Mouse (Mus musculus): ENCODE results near the gene Taf11. TPM values are rescaled to one million over a fixed set of nuclear protein-coding genes. Genes with fewer than 3 reads are reported as not detected.

Gene Taf11
- 10 to 100 TPM; 16.8 to 17.4 TPM for total RNA-seq (2021)
- long read RNA-seq, experiment 1, transcript Taf11-201 (5 exons, 1,220 nt) = major isoform, 5 of 8 reads
- long read RNA-seq, experiment 1, partial matches to known transcripts = 0 of 8 reads
- long read RNA-seq, experiment 1, other reads (novel, unspliced or antisense) = 3 of 8 reads
- long read RNA-seq, experiment 2, partial matches to known transcripts = 0 of 6 reads
- long read RNA-seq, experiment 2, other reads (novel, unspliced or antisense) = 2 of 6 reads

GRCm38 (mm10) chr17:27909622-27910500, at the start of gene Taf11:
Gene Taf11 (minus strand): TSS chr17:27909844.
- DNase-seq (ENCODE audit: low spot score) = no peak

GRCm38 (mm10) chr17:27957649-27958048, 48.0 kb upstream of the Taf11 start:
- no peak for DNase-seq (ENCODE audit: low spot score)

GRCm38 (mm10) chr17:27954629-27955402, 45.2 kb upstream of the Taf11 start:
- no peak for DNase-seq (ENCODE audit: low spot score)

DNA sequence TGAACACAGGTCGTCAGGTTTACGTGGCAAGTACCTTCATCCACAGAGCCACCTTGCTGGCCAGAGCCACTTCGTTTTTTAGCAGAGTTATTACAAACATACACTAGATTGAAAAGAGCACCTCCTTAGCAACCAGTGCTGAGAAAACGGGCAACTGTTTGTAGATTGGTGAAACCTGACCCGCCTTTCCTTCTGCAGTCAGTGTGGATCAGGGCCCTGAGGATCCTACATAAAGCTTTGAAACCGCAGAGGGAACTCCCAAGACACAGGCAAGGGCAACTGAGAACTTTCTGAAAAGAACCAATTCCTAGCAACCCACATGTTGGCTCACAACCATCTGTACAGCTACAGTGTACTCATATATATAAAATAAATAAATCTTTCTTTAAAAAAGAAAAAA, 43.5 kb upstream of the Taf11 start:
- no peak for DNase-seq (ENCODE audit: low spot score)

DNA sequence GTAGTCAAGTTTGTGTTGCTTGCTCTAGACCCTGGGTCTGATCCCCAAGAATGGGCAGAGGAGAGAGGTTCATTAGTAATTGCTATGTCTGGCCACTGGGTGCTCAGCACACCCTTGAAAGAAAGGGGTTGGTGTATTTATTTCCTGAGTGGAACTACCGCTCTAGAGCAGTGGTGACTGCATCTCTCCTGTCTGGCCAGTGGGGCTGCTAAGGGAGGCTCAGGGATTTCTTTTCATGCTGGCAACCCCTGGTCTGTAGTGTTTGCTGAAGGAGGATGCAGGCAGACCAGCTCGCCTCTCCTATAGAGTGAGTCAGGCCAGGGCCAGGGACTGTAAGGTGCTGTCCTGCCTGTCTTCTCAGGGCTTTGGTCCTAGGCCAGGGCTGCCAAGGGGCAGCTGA, 37.5 kb upstream of the Taf11 start:
- no peak for DNase-seq (ENCODE audit: low spot score)

GRCm38 (mm10) chr17:27946371-27946770, 36.7 kb upstream of the Taf11 start:
- no peak for DNase-seq (ENCODE audit: low spot score)

DNA sequence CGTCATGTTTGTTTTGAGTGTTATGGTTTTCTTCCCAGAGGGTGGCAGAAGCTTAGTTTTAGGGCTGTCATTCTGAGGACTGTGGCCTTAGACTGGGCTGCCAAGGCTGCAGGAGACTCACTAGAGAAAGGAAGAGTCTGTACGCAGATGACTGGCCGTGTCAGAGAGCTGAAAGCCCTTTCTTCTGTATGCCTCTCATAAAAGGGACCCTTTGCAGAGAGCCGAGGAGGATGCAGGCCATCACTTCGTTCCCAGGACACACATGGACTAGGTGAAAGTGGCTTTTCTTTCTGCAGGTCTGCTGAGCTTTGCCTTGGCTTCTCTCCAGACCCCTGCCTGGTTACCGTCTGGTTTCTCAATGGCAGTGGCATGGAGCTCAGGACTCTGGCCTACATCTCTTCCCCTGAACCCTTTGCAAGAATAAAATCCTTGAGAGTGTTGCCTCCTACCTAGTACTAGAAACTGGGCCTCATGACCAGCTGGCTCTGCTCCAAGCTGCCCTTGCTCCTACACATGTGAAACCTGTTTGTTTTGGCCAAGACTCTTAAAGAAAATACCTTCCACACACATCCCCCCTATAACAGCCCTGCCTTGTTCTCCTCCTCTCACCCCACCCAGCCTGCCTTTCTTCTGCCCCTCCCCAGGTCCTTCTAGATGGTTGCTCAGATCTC, 36.0 kb upstream of the Taf11 start:
- DNase-seq (ENCODE audit: low spot score) = no peak

- no peak for DNase-seq (ENCODE audit: low spot score)
These were observed 32.5 kb upstream of the Taf11 start for GRCm38 (mm10) chr17:27942131-27942530.

- DNase-seq (ENCODE audit: low spot score) = no peak
These were observed 32.1 kb upstream of the Taf11 start for GRCm38 (mm10) chr17:27941698-27942097.

DNA sequence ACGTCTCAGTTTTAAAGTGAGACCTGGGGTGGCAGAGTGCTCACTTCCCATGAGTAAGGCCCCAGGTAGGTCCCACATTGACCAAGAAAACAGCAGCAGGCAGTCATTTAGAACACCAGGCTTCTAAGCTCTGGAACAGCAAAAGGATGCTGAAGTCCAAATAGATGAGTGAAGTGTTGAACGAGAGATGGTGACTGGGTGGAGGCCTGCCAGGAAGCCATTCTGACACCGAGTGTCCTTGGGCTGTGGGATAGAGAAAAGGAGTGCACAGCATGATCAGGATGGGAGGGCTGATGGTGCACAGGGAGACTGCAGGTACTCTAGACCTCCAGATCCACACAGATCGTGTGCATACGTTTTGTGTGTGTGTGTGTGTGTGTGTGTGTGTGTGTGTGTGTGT, 31.5 kb upstream of the Taf11 start:
- DNase-seq (ENCODE audit: low spot score) = no peak

GRCm38 (mm10) chr17:27940352-27940751, 30.7 kb upstream of the Taf11 start:
- no peak for DNase-seq (ENCODE audit: low spot score)

- no peak for DNase-seq (ENCODE audit: low spot score)
These were observed 29.4 kb upstream of the Taf11 start for GRCm38 (mm10) chr17:27939028-27939427.

DNA sequence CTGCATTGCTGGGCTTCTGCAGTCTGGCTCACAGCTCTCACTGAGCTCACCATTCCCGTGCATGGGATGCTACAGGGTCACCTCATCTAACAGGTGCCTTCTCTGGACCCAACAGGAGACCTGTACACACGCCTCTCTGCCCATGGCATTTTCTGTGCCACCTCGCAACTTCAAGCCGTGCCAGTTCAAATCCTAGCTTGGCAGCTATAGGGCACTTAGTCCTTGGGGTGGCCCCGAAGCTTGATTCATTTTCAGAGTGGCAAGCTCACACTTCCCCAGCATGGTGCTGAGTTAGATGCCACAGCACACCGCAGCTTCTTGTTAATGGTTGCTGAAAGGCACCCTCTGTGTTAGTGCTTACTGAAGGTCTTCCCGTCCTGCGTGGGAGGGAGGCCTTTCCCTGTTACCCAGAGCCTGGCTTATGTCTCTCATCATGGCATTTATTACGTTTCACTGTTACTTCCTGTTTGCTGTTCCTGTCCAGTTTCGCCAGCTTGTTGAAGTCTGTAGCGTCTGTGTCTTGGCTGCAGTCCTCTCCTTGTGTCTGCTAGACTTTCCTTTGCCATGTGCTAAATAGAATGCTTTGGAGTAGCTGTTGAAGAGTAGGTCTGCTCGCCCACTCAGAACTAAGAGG, 28.6 kb upstream of the Taf11 start:
- DNase-seq (ENCODE audit: low spot score) = no peak

DNA sequence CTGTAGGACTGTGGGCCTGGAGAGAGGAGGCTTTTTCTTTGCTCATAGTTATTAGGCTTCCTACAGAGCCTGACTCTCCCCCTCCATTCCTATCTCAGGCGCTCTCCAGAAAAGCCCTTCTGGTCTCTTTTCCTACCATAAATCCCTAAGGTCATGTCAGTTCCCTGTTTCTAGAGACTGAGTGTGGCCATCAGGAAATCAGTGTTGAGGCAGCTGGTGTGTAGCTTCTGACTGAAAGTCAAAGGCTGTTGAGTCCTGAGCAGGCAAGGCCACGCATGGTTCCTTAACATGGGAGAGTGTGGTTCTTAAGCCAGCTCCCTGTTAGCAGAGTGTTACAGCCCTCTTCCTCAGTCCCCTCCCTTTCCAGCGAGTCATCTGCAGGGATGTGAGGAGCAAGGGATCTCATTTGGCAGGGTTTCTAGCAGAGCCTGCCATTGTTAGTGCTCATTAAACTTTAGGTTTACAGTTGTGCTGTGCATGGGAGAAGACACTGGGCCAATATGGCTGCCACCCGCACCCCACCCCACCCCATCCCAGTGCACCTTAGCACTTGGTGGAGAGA, 27.5 kb upstream of the Taf11 start:
- no peak for DNase-seq (ENCODE audit: low spot score)

DNA sequence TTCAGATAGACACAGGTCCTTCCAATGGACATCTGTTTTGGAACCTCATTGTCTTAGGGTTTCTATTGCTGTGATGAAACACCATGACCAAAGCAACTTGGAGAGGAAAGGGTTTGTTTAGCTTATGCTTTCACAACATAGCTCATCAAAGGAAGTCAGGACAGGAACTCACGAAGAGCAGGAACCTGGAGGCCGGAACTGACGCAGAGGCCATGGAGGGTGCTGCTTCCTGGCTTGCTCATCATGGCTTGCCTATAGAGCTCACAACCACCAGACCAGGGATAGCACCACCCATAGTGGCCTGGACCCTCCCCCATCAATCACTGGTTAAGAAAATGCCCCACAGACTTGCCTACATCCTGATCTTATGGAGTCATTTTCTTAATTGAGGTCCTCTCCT, 25.4 kb upstream of the Taf11 start:
- no peak for DNase-seq (ENCODE audit: low spot score)

DNA sequence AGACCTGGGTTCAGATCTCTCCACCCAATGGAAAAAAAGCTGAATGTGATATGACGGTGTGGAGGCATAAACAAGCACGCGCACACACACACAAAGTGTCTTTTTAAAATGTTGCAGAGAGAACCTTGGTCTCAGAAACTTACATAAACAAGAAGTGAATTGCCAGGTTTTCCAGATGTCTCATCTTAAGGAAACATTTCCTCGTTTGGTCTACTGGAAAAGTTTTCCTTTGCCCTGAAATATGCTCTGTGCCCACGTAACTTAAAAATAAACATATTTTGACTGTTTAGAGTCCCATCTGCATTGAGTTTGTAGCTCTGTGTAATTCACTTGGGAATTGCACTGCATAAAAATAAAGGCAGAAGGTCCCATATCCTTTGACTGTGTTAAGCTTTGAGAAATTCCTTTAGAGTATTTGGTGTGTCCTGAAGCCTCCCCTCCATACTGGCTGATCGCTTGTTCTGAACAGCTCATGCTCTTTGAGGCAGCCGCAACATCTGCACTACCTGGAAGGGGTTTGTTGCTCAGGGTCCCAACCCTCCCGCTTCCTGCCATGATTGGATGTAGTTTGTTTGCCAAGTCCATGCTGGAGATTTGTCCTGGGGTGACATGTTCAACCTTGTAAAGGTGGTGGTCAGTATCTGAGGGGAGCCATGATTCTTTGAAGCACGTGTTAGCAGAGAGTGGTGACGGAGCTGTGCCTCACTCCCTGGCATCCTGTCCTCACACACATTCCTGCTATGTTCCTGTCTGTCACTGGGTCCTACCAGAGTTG, 24.7 kb upstream of the Taf11 start:
- no peak for DNase-seq (ENCODE audit: low spot score)

DNA sequence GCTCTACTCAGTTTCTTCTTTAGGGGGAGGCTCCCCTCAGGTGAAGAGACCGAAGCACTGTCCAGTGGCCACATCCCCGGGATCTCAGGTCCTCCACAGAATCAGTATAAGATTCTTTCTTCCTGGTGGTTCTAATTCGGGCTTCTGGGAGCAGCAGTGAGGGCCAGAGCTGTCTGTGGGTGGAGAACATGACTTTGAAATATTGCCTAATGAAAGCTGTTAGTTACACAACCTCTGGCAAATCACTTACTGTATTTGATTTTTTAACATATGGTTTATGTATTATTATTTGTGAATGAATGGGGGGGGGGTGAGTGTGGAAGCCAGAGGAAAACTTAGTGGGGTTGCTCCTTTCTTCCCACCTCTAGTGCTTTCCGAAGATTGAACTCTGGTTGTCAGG, 22.2 kb upstream of the Taf11 start:
- DNase-seq (ENCODE audit: low spot score) = no peak

GRCm38 (mm10) chr17:27930291-27930690, 20.6 kb upstream of the Taf11 start:
- DNase-seq (ENCODE audit: low spot score) = no peak

- DNase-seq (ENCODE audit: low spot score) = no peak
These were observed 15.9 kb upstream of the Taf11 start for GRCm38 (mm10) chr17:27925504-27925903.

GRCm38 (mm10) chr17:27925054-27925453, 15.4 kb upstream of the Taf11 start:
- no peak for DNase-seq (ENCODE audit: low spot score)
